Comparison of ENCODE assay signal across 8 mouse cellular contexts in genomic region chr7:127023272-127023691, GRCm38 (mm10). TPM values are rescaled to one million over a fixed set of nuclear protein-coding genes. Genes with fewer than 3 reads are reported as not detected.
DNase-seq lines count a peak whose midpoint lies in the region; ATAC-seq and TF ChIP-seq lines count a peak whose summit lies in the region.

No protein-coding gene starts in this region.

- TF ChIP-seq EP300 in liver, embryonic 14.5 days (IDR thresholded peaks at IDR 0.05; ENCODE audit: low read depth), result no peak

- no peak for TF ChIP-seq CTCF in liver, embryonic 14.5 days (IDR thresholded peaks at IDR 0.05; ENCODE audit: low read depth)

- H3K9ac ChIP-seq in heart, embryonic 12.5 days, result peak overlapping the region; percentile 97
- peak overlapping the region; percentile 5; the same call in 1 of the 2 replicates for H3K9ac ChIP-seq in liver, embryonic 14.5 days (replicated peaks)

- H3K27ac ChIP-seq in heart, embryonic 12.5 days (ENCODE audit: poor library complexity, severe bottlenecking), result peak overlapping the region; percentile 34; the same call in 1 of the 2 replicates
- H3K27ac ChIP-seq in liver, embryonic 14.5 days, result no peak overlapping the region

- 81% methylated on average over 13 of the region's 13 CpGs for WGBS in heart, embryonic 12.5 days
- WGBS in liver, embryonic 14.5 days (ENCODE audit: insufficient replicate concordance), result 78% methylated on average over 13 of the region's 13 CpGs

- peak overlapping the region; percentile 94 for H3K4me3 ChIP-seq in heart, embryonic 12.5 days
- peak overlapping the region in 1 of 2 experiments; percentile 95; a peak in 2 of 4 replicates for H3K4me3 ChIP-seq in liver, embryonic 14.5 days (ENCODE audit: insufficient read depth in 1 of 2, low read depth in 2 of 2, low read length in 2 of 2)

- no peaks in the 10 kb centered on the region for H3K9me3 ChIP-seq in heart, embryonic 12.5 days (replicated peaks)
- no peaks in the 10 kb centered on the region for H3K9me3 ChIP-seq in liver, embryonic 14.5 days (ENCODE audit: control insufficient read depth, low read length)

- no peaks in the 10 kb centered on the region for H3K27me3 ChIP-seq in heart, embryonic 12.5 days (replicated peaks)
- no peaks in the 10 kb centered on the region for H3K27me3 ChIP-seq in liver, embryonic 14.5 days (ENCODE audit: control insufficient read depth, insufficient read depth, low read length)

- peaks cover 61% of the 10 kb centered on the region for H3K4me1 ChIP-seq in heart, embryonic 12.5 days (replicated peaks)
- H3K4me1 ChIP-seq in liver, embryonic 14.5 days (replicated peaks; ENCODE audit: control insufficient read depth in 2 of 2, insufficient read depth in 2 of 2, low read length in 1 of 2), result peaks cover 27 to 35% of the 10 kb centered on the region in 2 experiments

- DNase-seq in kidney, postnatal 10 days, result peak; percentile 37
- no peak for DNase-seq in kidney, postnatal 36 days
- DNase-seq in cerebellum, adult 9-11 months, result peak; percentile 80
- no peak for DNase-seq in liver, embryonic 14.5 days (ENCODE audit: low read depth in 3 of 3, low spot score in 3 of 3)
- DNase-seq in spleen, adult 12 weeks (ENCODE audit: low spot score), result no peak
- no peak for DNase-seq in urinary bladder, postnatal 36 days (ENCODE audit: low spot score in 2 of 2)

- H3K4me2 ChIP-seq in heart, embryonic 12.5 days, result peak overlapping the region; percentile 97
- peak overlapping the region; percentile 76 for H3K4me2 ChIP-seq in liver, embryonic 14.5 days (ENCODE audit: low read depth)

- no peak for ATAC-seq in heart, embryonic 12.5 days (ENCODE audit: insufficient number of reproducible peaks, low FRiP score)
- ATAC-seq in liver, embryonic 14.5 days (ENCODE audit: insufficient read depth), result no peak
- no peak for ATAC-seq in monocyte, adult 5-6 weeks (replicated peaks; ENCODE audit: insufficient number of reproducible peaks, low FRiP score, low TSS enrichment, poor library complexity, severe bottlenecking)

- H3K36me3 ChIP-seq in heart, embryonic 12.5 days, result peaks cover 40% of the 10 kb centered on the region
- peaks cover 36% of the 10 kb centered on the region for H3K36me3 ChIP-seq in liver, embryonic 14.5 days (replicated peaks; ENCODE audit: control insufficient read depth, insufficient read depth, low read depth)

RNA-seq across cellular contexts. Expression of gene Prrt2, which starts 2.3 kb away (rescaled TPM):
- 1.9 and 3.3 TPM in 2 replicates for polyA plus RNA-seq in heart, embryonic 12.5 days (2016; fragmentation: Nextera tagmentation; extraction: Ambion mirVana)
- 0.08 and 0.55 TPM in 2 replicates for polyA plus RNA-seq in liver, embryonic 14.5 days (2012; rRNA removed)
- polyA plus RNA-seq in liver, embryonic 14.5 days (2014; fragmentation: Nextera tagmentation; extraction: Ambion mirVana), result 0.40 and 0.41 TPM in 2 replicates
- not detected in 3 replicates for total RNA-seq in monocyte, adult 5-6 weeks (2017)

RNA-seq across cellular contexts. Expression of gene Gm42742, which starts 2.4 kb away (rescaled TPM):
- polyA plus RNA-seq in heart, embryonic 12.5 days (2016; fragmentation: Nextera tagmentation; extraction: Ambion mirVana), result 50.8 and 60.9 TPM in 2 replicates
- 7.5 and 15.7 TPM in 2 replicates for polyA plus RNA-seq in liver, embryonic 14.5 days (2012; rRNA removed)
- polyA plus RNA-seq in liver, embryonic 14.5 days (2014; fragmentation: Nextera tagmentation; extraction: Ambion mirVana), result 1.2 and 8.3 TPM in 2 replicates
- 6.4 to 36.5 TPM (median 36.3 TPM) in 3 replicates for total RNA-seq in monocyte, adult 5-6 weeks (2017)

RNA-seq across cellular contexts. Expression of gene Maz, which starts 3.6 kb away (rescaled TPM):
- polyA plus RNA-seq in heart, embryonic 12.5 days (2016; fragmentation: Nextera tagmentation; extraction: Ambion mirVana), result 59.8 and 60.4 TPM in 2 replicates
- 91.4 and 97.5 TPM in 2 replicates for polyA plus RNA-seq in liver, embryonic 14.5 days (2012; rRNA removed)
- 27.3 and 37.4 TPM in 2 replicates for polyA plus RNA-seq in liver, embryonic 14.5 days (2014; fragmentation: Nextera tagmentation; extraction: Ambion mirVana)
- total RNA-seq in monocyte, adult 5-6 weeks (2017), result 16.7 to 36.3 TPM (median 30.1 TPM) in 3 replicates

RNA-seq across cellular contexts. Expression of gene Pagr1a, which starts 6.1 kb away (rescaled TPM):
- 19.3 and 31.4 TPM in 2 replicates for polyA plus RNA-seq in heart, embryonic 12.5 days (2016; fragmentation: Nextera tagmentation; extraction: Ambion mirVana)
- 8.0 and 15.2 TPM in 2 replicates for polyA plus RNA-seq in liver, embryonic 14.5 days (2012; rRNA removed)
- polyA plus RNA-seq in liver, embryonic 14.5 days (2014; fragmentation: Nextera tagmentation; extraction: Ambion mirVana), result 27.3 and 32.2 TPM in 2 replicates
- total RNA-seq in monocyte, adult 5-6 weeks (2017), result 3.8 to 52.6 TPM (median 4.4 TPM) in 3 replicates

RNA-seq across cellular contexts. Expression of gene Pagr1b, which starts 7.0 kb away (rescaled TPM):
- polyA plus RNA-seq in heart, embryonic 12.5 days (2016; fragmentation: Nextera tagmentation; extraction: Ambion mirVana), result not detected in 2 replicates
- polyA plus RNA-seq in liver, embryonic 14.5 days (2012; rRNA removed), result 0.10 and 0.30 TPM in 2 replicates
- polyA plus RNA-seq in liver, embryonic 14.5 days (2014; fragmentation: Nextera tagmentation; extraction: Ambion mirVana), result not detected in 2 replicates
- total RNA-seq in monocyte, adult 5-6 weeks (2017), result 2.9 to 7.8 TPM (median 5.2 TPM) in 3 replicates

Comparison
In these comparisons a context has a peak if more than half of its experiments do, and no peak if none do; other contexts are left out.
1. DNase-seq: peak in kidney, postnatal 10 days (single experiment) and cerebellum, adult 9-11 months (single experiment); none in kidney, postnatal 36 days (0 of 2), liver, embryonic 14.5 days (0 of 3), spleen, adult 12 weeks (single experiment) and urinary bladder, postnatal 36 days (0 of 2).